Mouse (Mus musculus) neural tube, embryonic 14.5 days (tissue): Measurements from ENCODE around the gene Fbxl8. TPM values are rescaled to one million over a fixed set of nuclear protein-coding genes. Genes with fewer than 3 reads are reported as not detected.
"Not testable (repeated sequence)": the region's sequence is repeated elsewhere in the genome, so short reads cannot be mapped to it uniquely, and the experiment has no call there.

ENCODE experiments used
- ATAC-seq: fragments of 200-750 bp; cut with Nextera tagmentation; 2 replicates; pipeline ENCODE4 v1.8.0; 2017; ENCODE audit warnings: low read depth, mild to moderate bottlenecking, moderate TSS enrichment, moderate library complexity
- H3K27ac ChIP-seq: fragments of 300-500 bp; sonication (generic); 2 replicates; pipeline ENCODE4 v1.5.1; 2014; ENCODE audit warnings: low read depth, mild to moderate bottlenecking, control low read depth, low read length, moderate library complexity, mixed read lengths
- H3K27me3 ChIP-seq: fragments of 300-500 bp; sonication (generic); 2 replicates; pipeline ENCODE4 v1.6.1; 2014; ENCODE audit warnings: low read length; ENCODE audit not compliant: control insufficient read depth, insufficient read depth
- H3K36me3 ChIP-seq: fragments of 300-500 bp; sonication (generic); 2 replicates; pipeline ENCODE4 v1.6.1; 2014; ENCODE audit warnings: low read length, mixed read lengths; ENCODE audit not compliant: control insufficient read depth, insufficient read depth
- H3K4me1 ChIP-seq: fragments of 300-500 bp; sonication (generic); 2 replicates; pipeline ENCODE4 v1.6.1; 2014; ENCODE audit warnings: low read length; ENCODE audit not compliant: control insufficient read depth, insufficient read depth
- H3K4me2 ChIP-seq: fragments of 300-500 bp; sonication (generic); 2 replicates; pipeline ENCODE4 v1.6.1; 2014; ENCODE audit warnings: mild to moderate bottlenecking, low read depth, low read length, control low read depth
- H3K4me3 ChIP-seq: fragments of 300-500 bp; sonication (generic); 2 replicates; pipeline ENCODE4 v1.5.1; 2014; ENCODE audit warnings: low read depth, low read length, control low read depth, mixed read lengths
- H3K9ac ChIP-seq: fragments of 300-500 bp; sonication (generic); replicated peaks from 2 replicates; pipeline ENCODE4 v1.6.1; 2014; ENCODE audit warnings: low read depth, mild to moderate bottlenecking, control low read depth, low read length, mixed read lengths
- H3K9me3 ChIP-seq: fragments of 300-500 bp; sonication (generic); 2 replicates; pipeline ENCODE4 v1.6.1; 2016; ENCODE audit warnings: low read length; ENCODE audit not compliant: control insufficient read depth
- WGBS: fragments of 180-500 bp; shearing (Covaris S2); extraction: QIAGEN DNeasy Blood & Tissue Kit; methylation state at CpG from one replicate; pipeline ENCODE4 v1.1.7; 2014; 5-methylcytosine and 5-hydroxymethylcytosine counted together
- polyA plus RNA-seq: library from polyadenylated mRNA; unstranded; fragments of >200 nt; fragmentation: Nextera tagmentation; extraction: Ambion mirVana; gene quantifications from 2 replicates; pipeline ENCODE4 v1.2.1, GENCODE M21; 2014

The Fbxl8 gene
- 0.96 and 1.8 TPM in 2 replicates for polyA plus RNA-seq

DNA sequence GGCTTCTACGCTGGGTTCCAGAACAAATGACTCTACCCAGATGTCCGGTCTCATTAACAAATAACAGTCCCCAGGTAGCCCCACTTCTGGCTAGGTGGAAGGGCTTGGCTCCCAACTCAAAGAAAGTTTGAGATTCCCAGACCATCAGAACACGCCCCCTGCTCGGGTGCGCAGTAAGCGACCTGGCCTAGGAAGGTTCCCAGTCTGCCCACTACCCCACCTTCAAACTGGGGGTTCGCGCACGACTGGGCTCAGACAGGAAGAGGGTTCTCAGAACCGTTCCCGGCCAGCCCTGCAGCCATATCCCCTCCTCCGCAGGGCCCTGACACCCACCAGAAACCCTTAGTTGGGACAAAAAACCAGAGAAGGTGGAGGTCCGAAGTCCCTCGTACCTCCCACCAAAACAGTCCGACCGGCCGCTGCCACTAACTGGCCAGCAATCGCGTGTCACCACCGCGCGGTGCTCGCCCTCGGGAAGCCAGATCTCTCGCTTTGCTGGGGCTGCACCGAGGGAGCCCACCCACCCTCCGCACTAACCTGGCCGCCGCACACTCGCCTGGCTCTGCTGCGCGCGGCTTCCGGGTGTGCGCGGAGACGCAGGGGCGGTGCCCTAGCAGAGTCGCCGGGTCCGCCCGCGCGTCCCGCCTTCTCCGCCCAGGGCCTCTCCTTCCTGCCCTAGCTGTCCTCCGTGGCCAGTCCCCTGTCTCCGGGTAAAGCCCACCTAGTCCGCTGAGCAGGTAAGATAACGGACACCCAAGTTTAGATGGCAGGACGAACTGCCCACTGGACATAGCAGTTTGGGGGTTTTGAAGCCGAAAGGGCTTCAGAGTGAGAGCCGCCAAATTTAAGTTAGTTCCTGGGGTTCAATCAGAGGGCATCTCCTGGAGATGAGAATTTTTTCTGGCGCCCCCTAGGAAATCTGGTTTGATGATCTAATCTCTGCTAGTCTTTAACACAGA is at the start of gene Fbxl8, which contains the start of gene Tradd:
Fbxl8 (plus strand) TSS at position 625 of the 959 bp plus-strand sequence.
Tradd (minus strand) TSS at position 586 of the 959 bp plus-strand sequence.
- peaks cover 58% of the 10 kb centered on the region for H3K27me3 ChIP-seq
- ATAC-seq: peak; percentile 13; the same call in 1 of the 2 replicates

DNA sequence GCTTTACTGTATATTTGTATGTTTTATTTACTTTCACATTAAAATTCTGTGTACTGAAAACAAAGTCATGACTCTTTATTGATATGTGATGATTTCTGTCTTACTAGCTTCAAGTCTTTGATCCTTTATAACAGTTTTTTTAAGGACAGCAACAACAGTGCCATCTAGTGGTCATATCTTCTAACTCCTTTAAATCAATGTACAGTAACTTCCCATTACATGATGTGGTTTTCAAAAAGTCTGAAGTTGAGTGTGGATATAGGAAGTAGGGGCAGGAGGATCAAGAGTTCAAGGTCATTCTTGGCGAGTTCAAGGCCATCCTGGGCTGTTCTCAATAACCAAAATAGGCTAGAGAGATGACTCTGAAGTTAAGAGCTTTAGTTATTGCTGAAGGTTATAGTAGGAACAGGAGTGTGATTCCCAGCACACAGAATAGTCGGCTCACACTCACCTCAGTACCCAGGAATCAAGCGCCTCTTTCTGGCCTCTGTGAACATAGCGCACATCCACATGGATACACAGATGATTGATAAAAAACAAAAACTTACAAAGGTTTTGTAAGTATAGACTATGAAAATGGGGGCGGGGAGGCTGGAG is 46.4 kb upstream of the Fbxl8 start:
- 82% methylated on average over 5 of the region's 5 CpGs for WGBS
- Histone ChIP-seq H3K36me3 (no peaks in the 10 kb centered on the region), H3K27ac (no peak overlapping the region), H3K9me3 (no peaks in the 10 kb centered on the region), H3K4me3 (no peak overlapping the region), H3K4me1 (no peaks in the 10 kb centered on the region), H3K27me3 (no peaks in the 10 kb centered on the region), H3K9ac (no peak overlapping the region), H3K4me2 (no peak overlapping the region)
- ATAC-seq: peak; percentile 34; the same call in 1 of the 2 replicates

More for the DNA sequence above, at the start of gene Fbxl8, which contains the start of gene Tradd:
- 1% methylated on average over 54 of the region's 54 CpGs for WGBS
- H3K4me1 ChIP-seq: peaks cover 9% of the 10 kb centered on the region; the same call in 1 of the 2 replicates
- H3K27ac ChIP-seq: no peak within 1 kb of the TSS
- peak within 1 kb of the TSS; percentile 80 for H3K4me2 ChIP-seq
- H3K9ac ChIP-seq: peak within 1 kb of the TSS; percentile 54
- no peaks in the 10 kb centered on the region for H3K36me3 ChIP-seq
- H3K4me3 ChIP-seq: peak within 1 kb of the TSS; percentile 62
- no peaks in the 10 kb centered on the region for H3K9me3 ChIP-seq

DNA sequence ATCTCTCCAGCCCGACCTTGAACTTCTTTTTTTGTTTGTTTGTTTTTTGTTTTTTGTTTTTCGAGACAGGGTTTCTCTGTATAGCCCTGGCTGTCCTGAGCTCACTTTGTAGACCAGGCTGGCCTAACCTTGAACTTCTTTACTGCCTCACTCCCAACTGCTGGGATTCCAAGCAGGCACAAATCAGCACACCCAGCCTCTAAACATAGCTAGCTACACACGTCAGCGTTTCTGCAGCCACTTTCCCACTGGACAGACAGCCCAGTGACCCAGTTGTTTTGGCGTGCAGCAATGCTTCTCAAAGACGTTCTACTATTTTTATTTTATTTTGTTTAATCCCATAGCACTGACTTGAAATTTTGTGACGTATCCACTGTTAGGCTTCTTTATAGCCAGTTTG is 40.6 kb upstream of the Fbxl8 start:
- 79% methylated on average over 7 of the region's 7 CpGs for WGBS
- H3K9ac ChIP-seq: no peak overlapping the region

DNA sequence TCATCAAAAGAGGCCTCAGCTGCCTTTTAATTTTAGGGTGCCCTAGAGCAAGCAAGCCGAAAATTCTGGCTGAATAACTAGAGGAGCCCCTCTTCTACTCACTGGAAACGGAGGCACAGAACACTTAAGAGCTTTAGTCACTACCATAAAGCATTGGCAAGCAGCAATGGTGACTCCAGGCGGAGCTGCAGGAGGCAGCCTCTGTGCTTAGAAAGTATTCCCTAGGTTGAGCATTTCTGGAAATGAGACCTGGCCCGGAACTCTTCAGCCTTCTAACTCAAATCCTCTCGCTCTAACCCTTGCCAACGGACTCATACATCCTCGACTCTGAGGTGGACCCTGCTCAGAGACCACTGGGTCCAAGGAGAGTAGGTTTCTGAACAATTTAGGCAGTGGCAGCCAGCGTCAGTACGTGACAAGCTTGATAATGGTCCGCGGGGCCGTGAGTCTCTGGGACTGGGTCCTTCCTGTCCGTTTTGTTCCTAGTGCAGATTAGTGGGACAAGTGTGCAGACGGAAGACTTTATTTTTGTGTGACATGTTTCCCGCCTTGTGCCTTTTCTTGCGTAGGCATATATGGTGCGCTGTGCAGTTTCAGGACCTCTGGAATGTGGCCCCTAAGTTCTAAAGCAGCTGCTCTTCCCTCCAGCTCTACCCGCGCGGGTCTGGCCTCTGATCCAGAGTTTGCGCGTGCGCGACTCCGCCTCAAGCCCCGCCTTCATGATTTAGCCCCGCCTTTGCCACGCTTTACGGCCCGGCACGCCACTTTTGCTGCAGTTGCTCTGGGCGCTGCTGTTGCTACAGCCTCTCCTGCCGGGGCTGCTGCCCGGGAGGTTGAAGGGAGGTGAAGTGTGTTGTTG is 39.8 kb upstream of the Fbxl8 start, which contains the start of gene D230025D16Rik:
D230025D16Rik (plus strand) TSS at position 733 of the 859 bp plus-strand sequence.
- Histone ChIP-seq H3K4me1 (peaks cover 14% of the 10 kb centered on the region), H3K9ac (peak within 1 kb of the TSS; percentile 81), H3K4me3 (peak within 1 kb of the TSS; percentile 80), H3K27ac (peak within 1 kb of the TSS; percentile 73), H3K36me3 (no peaks in the 10 kb centered on the region), H3K9me3 (no peaks in the 10 kb centered on the region), H3K27me3 (no peaks in the 10 kb centered on the region), H3K4me2 (peak within 1 kb of the TSS; percentile 63)
- 1% methylated on average over 34 of the region's 34 CpGs for WGBS
- ATAC-seq: peak; percentile 95

More for the DNA sequence above, 40.6 kb upstream of the Fbxl8 start:
- H3K36me3 ChIP-seq: no peaks in the 10 kb centered on the region
- no peaks in the 10 kb centered on the region for H3K9me3 ChIP-seq
- peaks cover 14% of the 10 kb centered on the region for H3K4me1 ChIP-seq
- peak overlapping the region; percentile 80; the same call in 1 of the 2 replicates for H3K4me3 ChIP-seq
- peak overlapping the region; percentile 65; the same call in 1 of the 2 replicates for H3K27ac ChIP-seq
- ATAC-seq: no peak
- no peaks in the 10 kb centered on the region for H3K27me3 ChIP-seq
- peak overlapping the region; percentile 63; the same call in 1 of the 2 replicates for H3K4me2 ChIP-seq

DNA sequence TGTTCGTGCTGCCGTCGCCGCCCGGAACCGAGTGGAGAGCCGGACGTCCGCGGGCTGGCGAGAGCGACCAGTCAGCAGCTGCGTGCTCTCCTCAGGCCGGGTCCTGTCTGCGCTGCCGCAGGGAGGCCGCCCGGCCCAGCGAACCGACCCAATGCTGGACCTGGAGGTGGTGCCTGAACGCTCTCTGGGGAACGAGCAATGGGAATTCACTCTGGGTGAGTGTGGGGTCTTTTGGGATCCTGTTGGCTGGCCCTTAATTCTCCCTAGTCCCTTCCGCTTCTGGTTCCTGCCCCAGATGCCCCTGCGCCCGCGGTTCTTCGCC is 39.2 kb upstream of the Fbxl8 start:
- Histone ChIP-seq H3K4me2 (peak overlapping the region; percentile 63), H3K9me3 (no peaks in the 10 kb centered on the region), H3K4me1 (peaks cover 14% of the 10 kb centered on the region), H3K27ac (peak overlapping the region; percentile 73), H3K9ac (peak overlapping the region; percentile 81), H3K36me3 (no peaks in the 10 kb centered on the region), H3K27me3 (no peaks in the 10 kb centered on the region), H3K4me3 (peak overlapping the region; percentile 80)
- no peak for ATAC-seq
- WGBS: under 1% methylated on average over 27 of the region's 27 CpGs

DNA sequence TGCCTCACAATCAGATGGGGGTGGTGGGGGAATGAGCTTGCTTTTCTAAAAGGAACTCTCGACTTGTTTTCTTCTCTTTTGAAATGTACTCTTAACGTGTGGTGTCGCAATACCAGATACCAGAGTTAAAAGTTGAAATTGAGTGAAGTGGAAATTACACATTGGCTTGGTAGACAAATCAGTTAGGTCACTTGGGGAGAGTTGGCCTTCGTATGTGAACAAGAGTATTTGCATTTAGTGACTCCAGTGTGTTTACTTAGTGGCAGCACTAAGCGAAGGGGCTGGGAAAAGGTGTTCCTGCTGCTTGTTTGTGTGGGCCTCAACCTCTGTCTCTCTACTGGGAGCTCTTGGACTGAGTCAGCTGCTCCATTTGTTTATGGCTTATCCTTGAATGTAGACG is 38.5 kb upstream of the Fbxl8 start:
- 27% methylated on average over 6 of the region's 6 CpGs for WGBS

DNA sequence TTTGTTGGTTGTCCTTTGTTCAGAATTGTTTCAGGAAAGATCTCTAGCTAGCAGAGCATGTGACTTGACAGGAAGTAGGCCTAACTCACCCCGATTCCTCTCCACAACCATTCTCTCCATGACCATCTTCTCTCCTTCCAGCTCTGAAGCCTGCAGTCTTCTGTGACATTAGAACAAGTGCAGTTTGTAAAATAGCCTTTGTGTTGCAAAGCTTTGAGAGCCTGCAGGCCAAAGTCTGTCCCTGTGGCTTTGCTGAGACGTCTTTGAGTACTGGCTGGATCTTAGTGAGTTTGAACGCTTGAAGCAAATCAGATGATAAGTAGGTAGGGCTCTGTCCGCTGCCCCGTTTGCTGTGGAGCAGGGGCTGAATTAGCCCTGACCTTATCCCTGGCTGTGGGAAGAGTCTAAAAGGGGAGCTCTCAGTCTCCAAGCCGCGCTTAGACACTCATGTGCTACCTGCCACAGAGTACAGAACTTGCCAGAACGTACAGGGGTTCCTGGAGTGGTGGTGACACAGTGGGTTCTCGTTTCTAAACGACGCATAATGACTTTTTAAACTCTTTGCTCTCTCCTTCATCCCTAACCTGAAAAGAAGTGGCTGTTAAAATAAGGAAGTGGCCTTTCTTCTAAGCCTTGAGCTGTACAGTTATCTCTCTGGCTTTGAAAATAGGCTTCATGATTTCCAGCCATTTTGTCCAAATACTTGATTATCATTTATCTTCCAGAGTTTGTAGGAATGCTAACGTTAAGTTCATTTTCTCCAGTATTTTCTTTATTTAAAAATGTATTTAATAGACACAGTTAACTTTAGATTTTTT is 32.7 kb upstream of the Fbxl8 start:
- Histone ChIP-seq H3K27me3 (no peaks in the 10 kb centered on the region), H3K4me2 (no peak overlapping the region), H3K4me1 (no peaks in the 10 kb centered on the region), H3K9ac (no peak overlapping the region), H3K4me3 (no peak overlapping the region), H3K27ac (no peak overlapping the region), H3K9me3 (no peaks in the 10 kb centered on the region), H3K36me3 (0 out of 2 replicates have a peak, but pooled peaks cover 2% of the 10 kb centered on the region)
- no peak for ATAC-seq
- 88% methylated on average over 12 of the region's 12 CpGs for WGBS

More for the DNA sequence above, 38.5 kb upstream of the Fbxl8 start:
- Histone ChIP-seq H3K27me3 (no peaks in the 10 kb centered on the region), H3K9ac (0 out of 2 replicates have a peak overlapping the region, but pooled peaks have one; percentile 17), H3K4me1 (peaks cover 14% of the 10 kb centered on the region), H3K4me2 (peak overlapping the region; percentile 63), H3K27ac (no peak overlapping the region), H3K9me3 (no peaks in the 10 kb centered on the region), H3K36me3 (no peaks in the 10 kb centered on the region), H3K4me3 (peak overlapping the region; percentile 80)
- ATAC-seq: no peak

DNA sequence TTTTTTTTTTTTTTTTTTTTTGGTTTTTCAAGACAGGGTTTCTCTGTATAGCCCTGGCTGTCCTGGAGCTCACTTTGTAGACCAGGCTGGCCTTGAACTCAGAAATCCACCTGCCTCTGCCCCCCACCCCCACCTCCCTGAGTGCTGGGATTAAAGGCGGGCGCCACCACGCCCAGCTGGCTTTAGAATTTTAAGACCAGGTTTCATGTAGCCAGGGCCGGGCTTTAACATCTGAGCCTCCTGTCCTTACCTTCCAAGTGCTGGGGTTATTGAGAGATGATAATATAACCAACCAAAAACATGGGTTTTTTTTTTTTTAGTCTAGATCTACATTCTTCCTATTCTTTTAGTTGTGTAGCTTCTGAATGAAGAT is 32.1 kb upstream of the Fbxl8 start:
- not testable (repeated sequence) for H3K4me2 ChIP-seq, H3K27me3 ChIP-seq, ATAC-seq, H3K9me3 ChIP-seq, H3K4me3 ChIP-seq, H3K27ac ChIP-seq, H3K9ac ChIP-seq, H3K36me3 ChIP-seq, H3K4me1 ChIP-seq
- 90% methylated on average over 4 of the region's 4 CpGs for WGBS
